Mouse (Mus musculus): ENCODE results near the gene B4galt3.

- TF ChIP-seq CTCF (IDR thresholded peaks at IDR 0.05 in 2 of 3, conservative IDR thresholded peaks at IDR 0.05 in 1 of 3; ENCODE audit: control insufficient read depth in 1 of 3, insufficient read depth in 1 of 3, low read depth in 2 of 3, low read length in 3 of 3, poor library complexity in 1 of 3, severe bottlenecking in 1 of 3) (no peak), USF1 (IDR thresholded peaks at IDR 0.05; ENCODE audit: low read depth, low read length) (no peak), MAX (IDR thresholded peaks at IDR 0.05; ENCODE audit: low read length) (no peak), TCF12 (IDR thresholded peaks at IDR 0.05; ENCODE audit: low read depth, low read length) (no peak), MYC (IDR thresholded peaks at IDR 0.05; ENCODE audit: low read depth, low read length) (no peak), HCFC1 (IDR thresholded peaks at IDR 0.05; ENCODE audit: low read depth, low read length) (no peak), E2F4 (IDR thresholded peaks at IDR 0.05; ENCODE audit: borderline replicate concordance, low read depth, low read length) (no peak), UBTF (IDR thresholded peaks at IDR 0.05; ENCODE audit: borderline replicate concordance, insufficient read depth, low read depth, low read length) (no peak), TBP (IDR thresholded peaks at IDR 0.05; ENCODE audit: low read depth, low read length) (no peak)
Measured at GRCm38 (mm10) chr1:171257781-171258180, 12.3 kb upstream of the B4galt3 start.
